Mouse (Mus musculus) brain, embryonic 14.5 days (tissue): Measurements from ENCODE around the gene Nosip.

Source experiments
- CTCF ChIP-seq: fragments of 200-500 bp; IDR thresholded peaks from 2 replicates; pipeline ENCODE4 v1.5.1; 2012; ENCODE audit warnings: inconsistent platforms, mild to moderate bottlenecking, moderate library complexity, borderline replicate concordance; ENCODE audit not compliant: insufficient read depth, insufficient read length; ENCODE audit errors: extremely low read depth
- POLR2A ChIP-seq: fragments of 200-500 bp; IDR thresholded peaks from 2 replicates; pipeline ENCODE4 v1.6.1; 2012; ENCODE audit warnings: mild to moderate bottlenecking, inconsistent platforms, borderline replicate concordance; ENCODE audit not compliant: poor library complexity, insufficient read depth, insufficient read length, severe bottlenecking; ENCODE audit errors: extremely low read depth

DNA sequence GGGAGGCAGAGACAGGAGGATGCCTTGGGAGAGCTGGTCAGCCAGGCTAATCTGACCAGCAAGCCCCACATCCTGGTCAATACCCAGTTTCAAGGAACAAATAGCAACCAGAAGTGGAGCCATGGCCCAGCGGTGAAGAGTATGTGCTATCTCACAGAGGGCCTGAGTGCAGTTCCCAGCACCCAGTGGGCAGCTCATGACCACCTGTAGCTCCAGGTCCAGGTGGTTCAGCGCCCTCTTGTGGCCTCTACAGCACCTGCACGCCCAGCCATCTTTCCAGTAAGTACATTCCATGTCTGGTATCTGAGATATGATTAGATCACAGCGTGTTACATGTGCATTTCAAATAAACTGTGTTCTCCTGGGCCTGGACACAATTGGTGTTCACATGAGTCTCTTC, 23.9 kb downstream of the Nosip start:
- no peak for TF ChIP-seq CTCF
- TF ChIP-seq POLR2A = no peak
